In the genomic region with DNA sequence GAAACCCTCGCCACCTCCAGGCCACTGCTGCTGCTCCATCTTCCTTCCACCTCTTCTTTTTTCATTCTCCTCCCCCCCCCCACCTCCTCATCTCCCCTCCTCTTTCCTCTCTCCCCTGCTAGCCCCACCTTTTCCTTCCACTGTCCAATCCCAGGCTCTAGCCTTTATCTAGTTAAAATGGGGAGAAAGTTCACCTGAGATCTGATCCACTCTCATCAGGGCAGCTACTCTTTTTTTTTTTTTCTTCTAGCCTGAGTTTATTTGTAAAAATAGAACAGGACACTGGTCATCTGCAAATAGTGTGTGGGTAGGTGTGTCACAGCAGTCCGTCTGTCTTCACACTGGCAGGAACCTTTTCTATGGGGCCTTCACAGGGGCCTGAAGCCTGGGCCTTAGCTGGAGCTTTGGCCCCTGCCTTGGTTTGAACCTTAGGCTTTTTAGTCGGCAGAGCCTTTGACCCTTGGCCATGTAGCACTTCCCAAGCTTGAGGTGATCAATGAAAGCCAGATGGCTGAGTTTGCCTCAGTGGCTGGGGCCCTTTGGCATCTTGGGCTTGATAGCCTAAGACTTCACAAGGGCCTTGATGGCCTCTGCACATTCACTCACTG, we compare ENCODE assay signal across 24 mouse cellular contexts.
"Had no signal": no experiment of that assay in that cellular context is flagged by ENCODE, and none has a peak within 500 bp of the region (broad histone marks: within the 10 kb centered on the region; RNA-seq: fewer than 3 reads in every experiment).

No protein-coding gene starts in this region.

- H3K4me1 ChIP-seq: hindbrain, embryonic 10.5 days; hindbrain, embryonic 12.5 days; intestine, embryonic 15.5 days; limb, embryonic 15.5 days had no signal

- H3K27ac ChIP-seq: heart, adult 2 months; heart, embryonic 13.5 days; heart, embryonic 15.5 days; hindbrain, embryonic 10.5 days; hindbrain, embryonic 12.5 days; hindbrain, embryonic 14.5 days; intestine, embryonic 15.5 days; limb, embryonic 13.5 days; limb, embryonic 15.5 days; liver, embryonic 14.5 days had no signal

- H3K27me3 ChIP-seq: heart, embryonic 13.5 days; heart, embryonic 15.5 days; hindbrain, embryonic 12.5 days; intestine, embryonic 15.5 days; limb, embryonic 13.5 days; limb, embryonic 15.5 days had no signal

- H3K4me3 ChIP-seq: heart, adult 2 months; heart, embryonic 13.5 days; heart, embryonic 15.5 days; hindbrain, embryonic 10.5 days; hindbrain, embryonic 12.5 days; intestine, embryonic 15.5 days; limb, embryonic 13.5 days; limb, embryonic 15.5 days had no signal

- H3K36me3 ChIP-seq: heart, embryonic 15.5 days; hindbrain, embryonic 12.5 days had no signal

- H3K4me2 ChIP-seq: heart, embryonic 13.5 days; heart, embryonic 15.5 days; hindbrain, embryonic 12.5 days; hindbrain, embryonic 14.5 days; intestine, embryonic 15.5 days; limb, embryonic 13.5 days; limb, embryonic 15.5 days had no signal

- ATAC-seq: forebrain, embryonic 16.5 days; hindbrain, embryonic 16.5 days; inflammation-experienced regulatory T-cells, adult 6 months; intestine, embryonic 15.5 days; intestine, postnatal 0 days had no signal

- H3K9ac ChIP-seq: heart, embryonic 13.5 days; heart, embryonic 15.5 days; hindbrain, embryonic 12.5 days; hindbrain, embryonic 14.5 days; intestine, embryonic 15.5 days; limb, embryonic 13.5 days; limb, embryonic 15.5 days; liver, embryonic 14.5 days had no signal

- H3K9me3 ChIP-seq: heart, embryonic 15.5 days; intestine, embryonic 15.5 days had no signal

- DNase-seq: gastrocnemius, postnatal 10 days; gastrocnemius, postnatal 25 days; heart, adult 2 months; heart, postnatal 14 days; heart, postnatal 4 days; kidney, adult 18-20 months; kidney, adult 8-10 months; kidney, postnatal 10 days; layer of hippocampus, adult 9-11 months; layer of hippocampus, postnatal 36 days; left cerebral cortex, postnatal 4 days had no signal
